Mouse (Mus musculus): Measurements from ENCODE around the gene Dkk1.
A peak's percentile ranks its signal among the peaks of the same experiment; 100 is the strongest.
"Not testable (repeated sequence)": the region's sequence is repeated elsewhere in the genome, so short reads cannot be mapped to it uniquely, and the experiment has no call there.

Gene Dkk1

GRCm38 (mm10) chr19:30549044-30549853 is at the start of gene Dkk1:
Gene Dkk1, minus strand, starts transcription at chr19:30549665.
- no peak for DNase-seq (ENCODE audit: low read depth, low spot score)

GRCm38 (mm10) chr19:30586366-30586765 is 36.9 kb upstream of the Dkk1 start:
- no peak for DNase-seq (ENCODE audit: low read depth, low spot score)

GRCm38 (mm10) chr19:30564516-30564915 is 15.1 kb upstream of the Dkk1 start:
- no peak for DNase-seq (ENCODE audit: low read depth, low spot score)

GRCm38 (mm10) chr19:30563876-30564275 is 14.4 kb upstream of the Dkk1 start:
- no peak for DNase-seq (ENCODE audit: low read depth, low spot score)

GRCm38 (mm10) chr19:30558024-30558423 is 8.6 kb upstream of the Dkk1 start:
- no peak for DNase-seq (ENCODE audit: low read depth, low spot score)

GRCm38 (mm10) chr19:30554467-30554881 is 5.0 kb upstream of the Dkk1 start:
- DNase-seq (ENCODE audit: low read depth, low spot score), result peak; percentile 18

GRCm38 (mm10) chr19:30553740-30554139 is 4.3 kb upstream of the Dkk1 start:
- no peak for DNase-seq (ENCODE audit: low read depth, low spot score)

- DNase-seq (ENCODE audit: low read depth, low spot score), result no peak
Observed at GRCm38 (mm10) chr19:30552260-30552659, 2.8 kb upstream of the Dkk1 start.

GRCm38 (mm10) chr19:30549854-30550647 is 586 bp upstream of the Dkk1 start:
- DNase-seq (ENCODE audit: low read depth, low spot score), result no peak

- DNase-seq (ENCODE audit: low read depth, low spot score), result no peak
Observed at GRCm38 (mm10) chr19:30548411-30549043, 938 bp downstream of the Dkk1 start.

GRCm38 (mm10) chr19:30539365-30539941 is 10.0 kb downstream of the Dkk1 start:
- DNase-seq (ENCODE audit: low read depth, low spot score), result not testable (repeated sequence)

- DNase-seq (ENCODE audit: low read depth, low spot score), result no peak
Observed at GRCm38 (mm10) chr19:30516771-30517170, 32.7 kb downstream of the Dkk1 start.

GRCm38 (mm10) chr19:30510481-30510880 is 39.0 kb downstream of the Dkk1 start:
- no peak for DNase-seq (ENCODE audit: low read depth, low spot score)

GRCm38 (mm10) chr19:30505497-30505896 is 44.0 kb downstream of the Dkk1 start:
- no peak for DNase-seq (ENCODE audit: low read depth, low spot score)
